Mouse (Mus musculus) c-Kit-negative CD71-positive TER-119-positive erythroid progenitor cells, embryonic 14.5 days (primary cell): ENCODE measurements around the gene Prnp.

Experiments used
- DNase-seq: peaks from one replicate; pipeline ENCODE4 v3.0.0-alpha.2; 2013; ENCODE audit warnings: low read depth, low spot score

The Prnp gene

DNA sequence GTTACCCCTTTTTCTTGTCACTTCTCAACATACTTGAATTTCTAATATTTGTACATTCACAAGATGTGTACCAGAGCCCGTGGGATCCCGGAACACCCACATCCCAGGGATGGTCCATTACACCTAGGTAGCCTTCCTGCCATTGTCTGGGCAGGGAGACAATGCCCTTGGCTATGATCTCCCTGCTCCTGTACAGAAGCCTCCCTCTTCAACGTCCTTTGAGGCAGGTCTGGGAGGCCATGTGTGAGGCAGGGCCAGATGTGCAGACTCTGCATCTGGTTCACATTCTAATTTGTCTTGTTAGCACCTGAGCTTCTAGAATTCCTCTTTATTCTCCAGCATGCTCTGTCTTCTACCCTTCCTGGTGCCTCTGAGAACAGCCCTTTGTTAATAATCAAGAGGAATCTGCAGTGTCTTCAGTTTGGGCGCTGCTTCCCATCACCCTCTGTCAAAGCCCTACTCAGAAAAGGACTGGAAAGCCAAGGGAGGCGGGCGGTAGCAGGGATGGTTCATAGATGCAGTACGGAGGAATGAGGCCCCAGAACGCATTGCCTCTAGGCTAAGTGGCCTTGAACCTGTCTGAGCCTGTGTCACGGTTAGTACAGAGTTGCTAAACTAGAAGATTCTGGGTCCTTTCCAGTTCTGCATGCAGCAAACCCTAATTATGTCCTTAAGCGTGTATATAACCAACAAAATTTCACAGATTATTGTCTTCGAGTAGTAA, 39.4 kb downstream of the Prnp start:
- no peak for DNase-seq

DNA sequence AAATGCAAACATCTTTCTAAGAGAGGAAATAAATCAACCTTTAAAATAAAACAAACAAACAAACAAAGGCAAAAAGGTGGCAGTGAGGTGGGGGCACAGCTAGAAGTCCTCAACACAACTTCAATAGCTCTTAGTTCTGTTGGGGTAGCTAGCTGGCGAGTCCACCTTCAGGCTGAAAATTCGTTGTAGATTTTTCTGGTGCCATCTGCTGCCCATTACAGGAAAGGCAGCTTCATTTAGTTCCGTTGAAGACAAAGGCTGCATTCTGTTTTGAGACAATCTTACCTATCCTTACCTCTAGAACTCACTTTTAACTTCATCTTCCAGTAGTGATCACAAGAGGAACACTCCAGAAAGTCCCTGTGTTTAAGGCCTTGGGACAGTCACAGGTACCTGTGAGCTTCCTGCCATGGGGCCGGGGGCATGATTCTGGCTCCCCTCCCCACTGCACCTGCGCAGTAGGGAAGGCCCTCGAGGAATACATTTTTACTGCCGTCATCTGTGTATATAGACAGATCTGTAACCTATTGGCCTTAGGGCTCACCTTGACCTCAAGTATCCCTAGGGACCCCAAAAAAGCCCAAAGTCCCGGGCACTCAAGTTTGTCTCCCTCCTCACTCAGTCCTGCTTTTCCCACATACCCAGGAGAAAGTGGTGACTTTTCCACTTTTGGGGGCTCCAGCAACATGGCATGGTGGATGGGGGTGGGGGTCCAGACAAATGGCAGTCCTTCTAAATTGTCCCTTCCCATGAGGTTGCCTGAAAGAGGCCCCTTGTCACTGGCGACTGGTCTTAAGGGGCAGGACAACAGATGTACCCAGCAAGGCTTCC, 40.3 kb downstream of the Prnp start:
- no peak for DNase-seq

DNA sequence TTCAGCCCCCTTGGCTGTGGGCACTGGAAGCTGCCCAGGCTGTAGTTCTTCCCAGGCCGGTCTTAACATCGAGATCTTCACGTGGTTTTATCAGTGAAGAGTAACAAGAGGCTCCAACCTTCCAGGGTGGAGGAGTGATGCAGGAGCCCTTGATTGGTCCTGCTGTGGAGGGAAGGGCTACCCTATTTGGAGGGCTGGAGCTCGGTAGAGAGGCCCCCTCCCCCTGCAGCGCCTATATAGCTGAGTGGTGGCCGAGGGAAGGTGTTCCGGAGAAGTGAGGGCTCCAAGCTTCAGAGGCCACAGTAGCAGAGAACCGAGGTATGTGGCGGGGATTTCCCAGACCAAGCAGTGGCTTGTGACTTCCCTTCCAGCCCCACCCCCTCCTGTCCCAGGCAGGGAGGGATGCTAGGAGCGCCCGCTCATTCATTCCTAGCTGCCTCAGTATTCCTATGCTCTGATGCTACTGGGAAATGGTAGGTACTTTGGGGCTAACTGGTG, 40.9 kb downstream of the Prnp start, which contains the start of gene Prnd:
Gene Prnd (plus strand): TSS at position 264 of the 498 bp plus-strand sequence.
- DNase-seq: no peak

DNA sequence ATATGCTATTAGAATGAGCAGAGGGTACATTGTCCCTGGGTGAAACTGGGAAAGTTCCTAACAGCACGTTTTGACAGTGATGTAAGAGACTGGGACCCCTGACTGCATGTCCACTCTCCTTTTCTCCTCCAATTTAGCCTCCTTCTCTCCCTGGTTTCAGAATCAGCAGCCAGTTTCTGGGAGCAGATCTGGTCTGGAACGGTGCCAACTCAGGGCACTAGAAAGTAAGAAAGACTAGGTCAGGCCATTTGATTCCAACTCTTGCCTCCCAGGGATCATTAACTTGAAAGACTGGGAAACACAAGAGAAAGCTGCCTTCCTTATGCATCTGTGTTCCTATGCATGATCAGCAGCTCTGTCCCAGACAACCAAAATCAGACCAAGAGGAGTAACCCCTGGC, 42.7 kb downstream of the Prnp start:
- no peak for DNase-seq

DNA sequence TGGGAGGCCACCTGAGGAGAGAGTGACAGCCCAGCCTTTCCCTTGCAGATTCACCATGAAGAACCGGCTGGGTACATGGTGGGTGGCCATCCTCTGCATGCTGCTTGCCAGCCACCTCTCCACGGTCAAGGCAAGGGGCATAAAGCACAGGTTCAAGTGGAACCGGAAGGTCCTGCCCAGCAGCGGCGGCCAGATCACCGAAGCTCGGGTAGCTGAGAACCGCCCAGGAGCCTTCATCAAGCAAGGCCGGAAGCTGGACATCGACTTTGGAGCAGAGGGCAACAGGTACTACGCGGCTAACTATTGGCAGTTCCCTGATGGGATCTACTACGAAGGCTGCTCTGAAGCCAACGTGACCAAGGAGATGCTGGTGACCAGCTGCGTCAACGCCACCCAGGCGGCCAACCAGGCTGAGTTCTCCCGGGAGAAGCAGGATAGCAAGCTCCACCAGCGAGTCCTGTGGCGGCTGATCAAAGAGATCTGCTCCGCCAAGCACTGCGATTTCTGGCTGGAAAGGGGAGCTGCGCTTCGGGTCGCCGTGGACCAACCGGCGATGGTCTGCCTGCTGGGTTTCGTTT, 43.3 kb downstream of the Prnp start:
- DNase-seq: no peak

DNA sequence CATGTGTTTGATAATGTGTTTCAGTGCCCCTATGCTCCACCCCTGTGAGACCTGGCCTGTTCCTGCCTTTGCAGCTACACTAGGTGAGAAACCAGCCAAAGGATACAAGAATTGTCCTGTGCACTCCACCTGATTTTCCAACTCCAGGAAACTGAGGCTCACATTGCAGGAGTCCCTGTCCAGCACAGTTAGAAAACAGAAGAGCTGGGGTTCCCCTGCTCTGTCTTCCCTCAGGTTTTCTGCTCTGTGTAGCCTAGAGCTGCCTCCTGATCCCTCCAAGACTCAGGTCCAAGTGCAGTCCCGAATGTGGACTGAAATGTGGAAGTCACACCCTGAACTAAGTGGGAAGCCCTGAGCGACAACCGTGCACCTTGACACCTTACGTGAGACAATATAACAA, 44.0 kb downstream of the Prnp start:
- DNase-seq: no peak

DNA sequence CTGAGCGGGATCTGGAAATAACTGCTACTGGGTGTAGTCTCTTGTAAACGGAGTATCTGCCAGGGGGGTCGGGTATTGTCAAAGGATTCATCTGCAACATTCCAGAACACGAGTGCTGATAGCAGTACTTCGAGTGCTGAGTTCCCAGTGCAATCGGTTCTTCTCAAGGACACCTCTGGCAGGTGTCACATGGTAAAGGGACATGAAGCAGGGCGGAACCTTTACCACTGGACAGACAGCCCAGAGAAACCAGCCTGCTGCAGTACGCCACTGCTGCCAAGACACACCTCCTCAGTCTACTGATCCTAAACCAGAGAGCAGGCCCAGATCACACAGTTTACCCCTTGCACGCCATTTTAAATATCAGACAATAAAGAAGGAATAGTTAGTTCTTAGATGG, 45.1 kb downstream of the Prnp start:
- no peak for DNase-seq

DNA sequence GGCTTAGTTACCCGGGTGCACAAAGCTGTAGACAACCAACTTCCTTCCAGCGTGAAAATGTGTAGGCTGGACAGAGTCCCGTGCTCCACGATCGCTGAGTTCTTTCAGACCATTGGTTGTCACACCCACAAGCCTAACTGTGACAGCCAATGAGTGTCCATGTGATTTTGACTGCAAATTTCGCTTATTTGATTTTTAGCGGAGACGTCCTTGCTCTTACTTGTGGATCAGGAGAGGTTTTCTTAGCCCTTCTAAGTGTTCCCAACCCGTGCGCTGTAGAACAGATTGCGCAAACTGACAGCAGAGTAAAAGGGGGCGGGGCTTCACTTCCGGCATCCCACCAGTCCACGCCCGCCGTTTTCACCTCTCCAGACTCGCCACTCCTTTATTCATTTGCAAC, 45.5 kb downstream of the Prnp start:
- no peak for DNase-seq

DNA sequence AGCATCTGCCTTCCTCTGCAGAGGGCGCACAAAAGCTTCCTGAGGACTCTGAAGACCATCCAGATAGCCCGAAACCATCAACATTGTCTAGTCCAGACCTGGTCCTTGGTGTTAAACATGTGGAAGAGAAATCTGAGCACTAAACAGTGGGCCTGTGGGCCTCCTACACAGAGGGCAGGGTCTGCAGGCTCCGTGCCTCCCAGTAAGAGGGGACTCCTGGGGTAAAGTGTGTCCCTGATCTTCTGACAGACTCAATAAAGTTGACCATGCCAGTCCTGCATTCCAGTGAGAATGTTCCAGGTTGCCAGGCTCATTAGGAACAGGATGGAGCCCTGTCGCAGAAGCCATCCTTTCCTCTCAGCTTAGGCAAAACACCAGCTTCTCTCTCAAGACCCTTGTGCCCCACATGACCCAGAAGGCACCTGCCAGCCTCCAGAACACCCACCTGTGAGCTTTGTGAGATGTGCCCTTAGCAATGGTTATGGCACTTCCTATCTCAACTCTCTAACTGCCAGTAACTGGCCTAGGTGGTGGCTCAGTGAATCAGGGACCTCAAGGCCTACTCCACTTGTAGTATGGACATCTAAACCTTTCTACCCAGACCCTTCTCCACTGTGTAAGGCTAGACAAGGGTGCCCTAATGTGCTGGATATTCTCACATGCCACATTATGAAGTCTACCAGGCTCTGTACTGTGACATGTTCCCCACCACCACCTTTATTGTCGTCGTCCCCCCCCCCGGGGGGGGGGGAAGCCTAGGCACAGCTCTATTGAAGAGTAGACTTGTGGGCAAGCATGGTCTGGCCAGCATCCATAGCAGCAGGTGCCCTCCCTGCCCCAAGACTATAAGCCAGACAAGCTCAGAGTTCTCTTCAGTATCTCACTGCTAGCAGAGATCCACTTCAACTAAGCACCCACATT, 46.9 kb downstream of the Prnp start:
- DNase-seq: no peak

DNA sequence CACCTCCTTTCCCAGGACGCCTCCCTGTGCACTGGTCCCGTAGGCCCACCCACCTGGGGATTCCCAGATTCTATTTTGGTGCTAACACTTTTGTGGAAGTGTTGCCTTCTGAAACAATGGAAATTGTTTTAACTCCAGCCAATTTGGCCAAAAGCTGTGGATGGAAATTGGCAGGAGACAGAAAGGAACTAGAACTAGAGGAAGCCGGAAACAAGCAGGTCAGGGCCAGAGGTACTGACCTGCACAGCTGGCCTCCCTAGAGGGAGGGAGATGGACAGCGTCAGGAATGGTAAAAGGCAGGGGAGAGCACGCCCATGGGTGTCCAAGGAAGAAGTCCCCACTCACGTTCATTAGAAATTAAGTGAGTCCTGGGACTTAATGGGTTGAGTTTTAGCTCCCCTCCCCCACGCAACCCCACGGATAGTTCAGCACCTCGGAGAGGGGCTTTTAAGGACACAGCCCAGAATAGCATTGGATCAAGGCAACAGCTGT, 48.0 kb downstream of the Prnp start:
- no peak for DNase-seq

DNA sequence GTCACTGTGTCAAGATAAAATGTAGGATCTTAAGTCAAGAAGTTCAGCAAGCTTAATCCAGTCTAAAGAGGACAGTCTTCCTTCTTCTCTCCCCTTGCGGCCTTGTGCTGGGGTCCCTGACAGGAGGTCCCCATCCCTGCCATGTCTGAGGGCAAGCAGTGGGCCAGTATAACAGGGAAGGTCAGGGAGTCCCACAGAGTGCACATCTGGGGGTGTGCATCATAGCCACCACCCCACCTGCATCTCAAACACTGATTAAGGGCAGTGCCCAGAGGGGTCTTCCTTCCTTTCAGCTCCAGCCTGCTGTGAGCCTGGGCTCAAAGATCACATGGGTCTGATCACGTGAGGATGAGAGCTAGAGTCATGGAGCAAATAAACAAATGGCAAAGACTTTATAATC, 51.9 kb downstream of the Prnp start:
- no peak for DNase-seq

DNA sequence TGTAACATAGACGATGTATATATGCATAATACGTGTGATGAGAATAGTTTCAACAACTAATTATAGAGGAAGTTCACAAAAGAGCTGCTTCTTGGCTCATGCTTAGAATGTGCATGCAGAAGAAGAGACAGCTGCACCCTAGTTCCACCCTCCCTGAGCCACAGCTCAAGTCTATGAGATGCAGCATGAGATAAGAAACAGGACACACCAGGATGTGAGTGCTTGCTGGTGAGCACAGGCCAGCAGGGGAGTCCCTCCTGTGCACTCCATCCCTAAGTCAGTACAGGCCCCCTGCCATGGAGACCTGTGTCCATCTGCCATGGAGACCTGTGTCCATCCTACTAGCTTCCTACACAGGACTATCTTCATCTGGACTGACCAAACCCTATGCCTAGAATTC, 60.9 kb downstream of the Prnp start:
- DNase-seq: no peak

DNA sequence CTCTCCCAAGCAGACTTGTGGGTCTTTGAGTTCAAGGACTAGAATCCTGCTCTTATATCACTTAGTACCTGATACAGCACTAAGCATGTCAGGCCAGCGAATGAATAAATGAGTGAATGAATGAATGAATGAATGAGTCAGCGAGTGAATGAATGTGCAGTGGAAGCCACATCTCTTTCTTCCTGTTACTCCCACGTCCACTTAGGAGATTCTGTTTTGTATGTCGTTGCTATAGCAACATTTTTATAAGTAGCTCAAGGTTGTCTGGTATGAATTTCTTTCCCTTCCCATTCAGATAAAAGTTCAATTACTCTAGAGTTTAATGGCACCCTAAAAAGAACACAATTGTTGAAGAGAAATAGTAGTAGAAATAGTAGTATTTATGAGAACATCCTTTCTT, 61.4 kb downstream of the Prnp start:
- DNase-seq: no peak

DNA sequence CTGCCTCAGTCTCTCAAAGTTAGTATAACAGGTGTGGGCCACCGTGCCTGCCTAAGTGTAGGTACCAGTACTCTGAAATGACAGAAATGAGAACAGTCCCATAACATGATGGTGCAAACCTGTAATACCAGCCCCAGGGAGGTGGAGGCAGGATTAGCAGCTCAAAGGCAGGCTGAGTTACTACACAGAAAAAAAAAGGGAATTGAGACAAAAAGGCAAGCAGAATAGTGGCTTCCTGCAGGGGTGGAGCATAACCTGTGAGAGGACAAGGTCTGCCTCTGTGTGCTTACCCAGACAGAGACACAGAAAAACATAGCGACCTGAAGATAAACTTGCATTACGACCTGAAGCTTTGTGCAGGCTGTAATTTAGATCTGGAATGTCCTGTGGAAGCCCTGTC, 66.9 kb downstream of the Prnp start:
- DNase-seq: no peak

DNA sequence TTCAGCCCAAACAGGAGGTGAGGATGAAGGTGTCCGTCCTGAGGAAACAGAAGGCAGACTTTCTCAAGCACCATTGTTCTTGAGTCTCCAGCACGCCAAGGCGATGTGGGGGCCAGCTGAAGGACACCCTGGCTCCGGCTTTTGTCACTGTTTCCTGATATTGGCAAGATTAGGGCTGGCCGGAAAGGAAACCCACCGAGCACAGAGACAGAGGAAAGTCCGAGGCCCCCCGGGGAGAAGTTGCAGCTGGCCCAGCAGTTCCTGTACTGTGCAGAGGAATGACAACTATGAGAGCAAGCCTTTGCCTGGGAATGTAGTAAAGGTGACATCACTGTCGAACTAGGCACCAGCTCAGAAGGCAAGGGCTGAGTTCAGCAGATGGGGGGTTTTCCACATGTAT, 71.1 kb downstream of the Prnp start:
- DNase-seq: no peak

DNA sequence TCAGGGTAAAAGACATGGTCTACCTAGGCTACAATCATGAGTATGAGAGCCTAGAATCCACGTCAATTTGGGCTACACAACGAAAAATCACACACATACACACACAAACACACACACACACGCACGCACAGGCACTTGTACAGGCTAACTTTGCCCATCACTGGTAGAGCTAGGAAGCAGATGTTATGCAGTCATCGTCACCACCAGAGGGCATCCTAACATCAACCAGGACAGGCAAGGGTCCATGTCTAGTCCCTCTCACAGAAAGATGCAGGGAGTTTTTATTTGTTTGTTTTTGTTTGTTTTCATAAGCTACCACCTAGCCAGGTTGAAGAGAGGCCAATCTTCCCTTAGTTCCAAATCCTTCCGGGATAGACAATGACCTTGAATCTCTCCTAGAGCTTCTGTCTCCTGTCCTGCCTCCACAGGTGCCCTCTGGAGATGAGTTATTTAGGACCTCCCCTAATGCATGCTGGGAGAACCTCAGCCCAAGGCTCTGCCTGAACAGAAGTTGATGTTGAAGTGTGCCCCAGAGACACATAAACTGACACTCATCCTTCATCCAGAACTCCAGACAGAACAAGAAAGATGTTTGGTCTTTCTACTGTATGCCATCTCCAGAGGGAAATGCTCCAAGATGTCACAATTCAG, 72.9 kb downstream of the Prnp start:
- DNase-seq: no peak

DNA sequence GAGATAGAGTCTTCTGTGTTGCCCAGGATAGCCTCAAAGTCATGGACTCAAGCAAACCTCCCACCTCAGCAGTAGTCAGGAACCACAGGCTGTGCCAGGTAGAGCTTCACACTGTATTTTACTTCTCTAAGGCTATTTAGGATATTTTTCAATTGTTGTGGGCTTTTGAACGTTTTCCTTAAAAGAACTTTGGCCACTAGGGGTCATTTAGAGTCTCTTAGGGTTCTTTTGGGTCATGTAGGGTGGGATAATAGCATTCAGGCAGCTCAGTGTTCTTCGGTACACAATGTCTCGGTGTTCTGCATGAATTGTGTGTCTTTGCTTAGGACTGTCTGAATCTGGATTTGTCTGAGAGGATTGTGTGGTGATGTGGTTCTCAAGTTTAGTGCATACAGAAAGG, 78.2 kb downstream of the Prnp start:
- DNase-seq: no peak
